Mouse (Mus musculus): ENCODE results near the gene Kera. TPM values are rescaled to one million over a fixed set of nuclear protein-coding genes. Genes with fewer than 3 reads are reported as not detected.

Kera gene
- polyA plus RNA-seq, 1 experiment, result 0.48 TPM

Other genes starting within 250 kb of the Kera start
- gene Dcn, start 127.3 kb upstream of the Kera start, polyA plus RNA-seq (2012; rRNA removed), result 3,510 and 3,693 TPM in 2 replicates
- 387 and 481 TPM in 2 replicates for gene Lum, start 41.8 kb upstream of the Kera start, polyA plus RNA-seq (2012; rRNA removed)
- 0.50 and 0.83 TPM in 2 replicates for gene Epyc, start 37.2 kb downstream of the Kera start, polyA plus RNA-seq (2012; rRNA removed)
- gene Ccer1, start 86.2 kb downstream of the Kera start, polyA plus RNA-seq (2012; rRNA removed), result not detected in 2 replicates
- not detected in 2 replicates for gene C030005K15Rik, start 119.9 kb downstream of the Kera start, polyA plus RNA-seq (2012; rRNA removed)

Measured in urinary bladder, adult 2 months (tissue).